Mouse (Mus musculus) left cerebral cortex, adult 2 months (tissue): ENCODE measurements at regions not wholly inside any gene's neighbourhood (a gene's known extent, or its start where the extent isn't known, plus 50 kb on each side); places are given as distances from the start of the nearest gene placed in this dataset.

Experiments
- DNase-seq, 2 experiments: peaks; one replicate each; pipeline ENCODE4 v3.0.0; 2021 to 2022; ENCODE audit warnings: low spot score in 2 of 2, mixed read lengths in 1 of 2; ENCODE audit errors: extremely low spot score in 1 of 2
- H3K27ac ChIP-seq: fragments of 200-600 bp; 2 replicates; pipeline ENCODE4 v1.8.1; 2022
- H3K4me3 ChIP-seq: fragments of 200-600 bp; 2 replicates; pipeline ENCODE4 v1.8.1; 2022
- CTCF ChIP-seq: fragments of 200-600 bp; IDR thresholded peaks from 2 replicates; pipeline ENCODE4 v1.8.1; 2022; ENCODE audit warnings: antibody characterized with exemption, mild to moderate bottlenecking, moderate library complexity
- intact Hi-C: fragments of 180-260 bp; cut with DNase I; formaldehyde crosslinking; loops from one replicate; pipeline ENCODE4 v1.15.1; 2025

DNA sequence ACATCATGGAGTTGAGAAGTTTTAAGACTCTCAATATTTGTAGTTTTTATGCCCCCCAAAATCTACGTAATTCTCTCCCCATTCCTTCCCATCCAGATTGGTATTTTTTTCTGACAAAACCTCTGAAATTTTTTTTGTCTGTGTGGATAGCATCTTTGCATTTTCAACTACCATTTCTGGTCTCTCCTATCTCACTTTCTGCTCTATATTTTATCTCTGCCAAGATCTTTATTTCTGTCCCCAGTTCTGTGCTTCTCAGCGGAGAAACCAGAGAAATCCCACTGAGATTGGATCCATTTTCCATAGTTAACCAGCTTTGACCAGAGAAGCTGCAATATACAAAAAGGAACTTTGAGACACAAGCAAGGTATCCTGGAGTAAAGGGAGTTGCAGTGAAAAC is 65.9 kb downstream of the Olfr16 start:
- TF ChIP-seq CTCF: no peak
- no peak overlapping the region for H3K27ac ChIP-seq
- DNase-seq: no peak
- intact Hi-C loops: no loop called here
- H3K4me3 ChIP-seq: no peak overlapping the region

GRCm38 (mm10) chr1:173033288-173033687 is 83.1 kb downstream of the Olfr16 start:
- intact Hi-C loops: loop anchor here (1.0 kb wide), 1 partner anchor 274 kb away; no protein-coding TSS in a partner anchor
- H3K27ac ChIP-seq: no peak overlapping the region
- H3K4me3 ChIP-seq: no peak overlapping the region
- no peak for TF ChIP-seq CTCF
- DNase-seq: no peak
